Mouse (Mus musculus) bone marrow, adult 2 months (tissue): Measurements from ENCODE around the gene Ikzf2. TPM values are rescaled to one million over a fixed set of nuclear protein-coding genes. Genes with fewer than 3 reads are reported as not detected.
A peak's percentile ranks its signal among the peaks of the same experiment; 100 is the strongest.

Experiments
- H3K27ac ChIP-seq: fragments of 200-500 bp; 2 replicates; pipeline ENCODE4 v1.5.1; 2012; ENCODE audit warnings: low read depth, mild to moderate bottlenecking, control low read depth, inconsistent platforms, low read length; ENCODE audit not compliant: control insufficient read depth, poor library complexity, insufficient read depth
- H3K4me1 ChIP-seq: fragments of 200-500 bp; 2 replicates; pipeline ENCODE4 v1.6.1; 2011; ENCODE audit warnings: low read length; ENCODE audit not compliant: control insufficient read depth, insufficient read depth
- H3K4me3 ChIP-seq: fragments of 200-500 bp; replicated peaks from 2 replicates; pipeline ENCODE3; 2011; ENCODE audit warnings: mild to moderate bottlenecking, low read depth, low read length, control low read depth; ENCODE audit not compliant: control insufficient read depth
- CTCF ChIP-seq: fragments of 200-500 bp; IDR thresholded peaks from 2 replicates; pipeline ENCODE4 v1.5.1; 2011; ENCODE audit warnings: low read length, control low read depth; ENCODE audit not compliant: control insufficient read depth, insufficient read depth
- POLR2A ChIP-seq: fragments of 200-500 bp; IDR thresholded peaks from 2 replicates; pipeline ENCODE4 v1.6.1; 2011; ENCODE audit warnings: low read depth, mild to moderate bottlenecking, control low read depth, low read length, borderline replicate concordance; ENCODE audit not compliant: control insufficient read depth
- WGBS: fragments of 180-500 bp; shearing (Covaris S2); methylation state at CpG from one replicate; pipeline ENCODE4 v1.1.7; 2018; 5-methylcytosine and 5-hydroxymethylcytosine counted together
- polyA plus RNA-seq: library from polyadenylated mRNA; stranded (reverse); fragments of >200 nt; gene quantifications from 2 replicates; pipeline ENCODE4 v1.2.4, GENCODE M21; 2011; ENCODE audit warnings: low replicate concordance; ENCODE audit not compliant: missing spikeins, insufficient read depth, insufficient read length

Gene Ikzf2
- polyA plus RNA-seq, 1 experiment = 1.4 TPM

GRCm38 (mm10) chr1:69507513-69507912 lies 179.5 kb downstream of the Ikzf2 start:
- H3K4me1 ChIP-seq = no peaks in the 10 kb centered on the region
- no peak overlapping the region for H3K27ac ChIP-seq
- no peak overlapping the region for H3K4me3 ChIP-seq
- 54% methylated on average over 6 of the region's 6 CpGs for WGBS
- no peak for TF ChIP-seq POLR2A
- TF ChIP-seq CTCF = no peak

DNA sequence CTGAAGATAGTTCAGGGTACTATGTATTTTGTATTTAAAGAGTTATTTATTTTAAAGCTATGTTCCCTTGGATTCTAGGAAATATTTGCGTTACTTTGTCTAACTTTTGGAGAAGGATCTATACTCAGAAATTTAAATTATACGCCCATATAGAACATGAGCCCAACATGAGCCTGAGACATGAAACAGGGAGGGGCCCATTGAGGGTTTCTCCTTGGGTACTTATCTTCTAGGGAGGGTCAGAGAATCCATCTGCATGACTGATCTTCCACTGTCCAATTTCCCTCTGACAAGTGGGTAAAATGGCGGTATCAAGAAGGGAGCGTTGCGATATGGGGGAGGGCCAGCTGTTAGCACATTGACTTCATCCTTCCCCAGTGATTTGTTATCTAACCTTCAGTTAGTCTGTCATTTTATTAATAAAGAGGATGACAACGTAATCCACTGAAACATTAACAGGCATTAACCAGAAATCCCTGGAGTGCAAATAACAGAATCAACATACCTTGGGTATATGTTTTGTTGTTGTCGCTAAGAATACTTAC lies 180.4 kb downstream of the Ikzf2 start:
- WGBS = 88% methylated on average over 7 of the region's 7 CpGs

DNA sequence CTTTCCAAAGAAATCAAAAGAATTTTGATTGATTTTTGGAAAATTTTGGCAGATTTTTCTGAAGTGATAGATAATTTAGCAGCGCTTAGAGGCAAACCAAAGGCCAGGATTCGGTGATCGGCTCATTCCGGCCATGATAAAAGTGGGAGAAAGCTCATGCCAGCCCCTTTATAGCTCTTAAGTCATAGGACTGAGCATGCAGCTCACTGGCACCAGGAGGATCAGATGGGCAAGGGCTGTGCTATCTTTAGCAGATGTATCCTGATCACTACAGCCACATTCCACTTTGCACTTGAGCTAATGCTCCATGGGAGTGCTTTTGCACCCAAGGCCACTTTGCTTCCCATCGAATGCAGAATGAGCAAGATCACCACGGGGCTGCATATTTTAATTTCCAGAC lies 181.0 kb downstream of the Ikzf2 start:
- Histone ChIP-seq H3K27ac (no peak overlapping the region), H3K4me1 (no peaks in the 10 kb centered on the region), H3K4me3 (no peak overlapping the region)
- TF ChIP-seq POLR2A = no peak
- TF ChIP-seq CTCF = no peak
- 94% methylated on average over 6 of the region's 6 CpGs for WGBS

More for the DNA sequence above, 180.4 kb downstream of the Ikzf2 start:
- Histone ChIP-seq H3K4me1 (no peaks in the 10 kb centered on the region), H3K27ac (no peak overlapping the region), H3K4me3 (no peak overlapping the region)
- TF ChIP-seq POLR2A = no peak
- no peak for TF ChIP-seq CTCF

DNA sequence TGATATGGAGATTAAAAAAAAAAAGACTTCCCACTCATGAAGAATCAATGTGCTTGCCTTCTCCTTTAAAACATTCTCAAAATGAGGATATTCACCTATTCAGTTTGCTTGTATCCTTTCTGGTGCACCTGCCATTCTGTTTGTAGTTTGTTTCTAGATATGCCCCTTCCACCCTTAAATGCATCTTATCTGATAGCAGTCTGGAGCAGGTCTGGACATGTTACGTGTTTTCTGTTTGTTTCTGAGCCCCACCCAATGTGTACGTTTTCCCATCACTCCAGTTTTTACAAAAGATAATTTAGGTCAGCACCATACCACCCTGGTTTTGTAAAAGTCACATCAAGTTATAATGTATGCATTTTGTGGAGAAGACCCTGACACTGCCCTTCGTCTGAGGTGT lies 186.7 kb downstream of the Ikzf2 start:
- Histone ChIP-seq H3K4me1 (peaks cover 3% of the 10 kb centered on the region; the same call in 1 of the 2 replicates), H3K27ac (no peak overlapping the region), H3K4me3 (no peak overlapping the region)
- WGBS = 69% methylated on average over 3 of the region's 3 CpGs
- TF ChIP-seq CTCF (no peak), POLR2A (no peak)

DNA sequence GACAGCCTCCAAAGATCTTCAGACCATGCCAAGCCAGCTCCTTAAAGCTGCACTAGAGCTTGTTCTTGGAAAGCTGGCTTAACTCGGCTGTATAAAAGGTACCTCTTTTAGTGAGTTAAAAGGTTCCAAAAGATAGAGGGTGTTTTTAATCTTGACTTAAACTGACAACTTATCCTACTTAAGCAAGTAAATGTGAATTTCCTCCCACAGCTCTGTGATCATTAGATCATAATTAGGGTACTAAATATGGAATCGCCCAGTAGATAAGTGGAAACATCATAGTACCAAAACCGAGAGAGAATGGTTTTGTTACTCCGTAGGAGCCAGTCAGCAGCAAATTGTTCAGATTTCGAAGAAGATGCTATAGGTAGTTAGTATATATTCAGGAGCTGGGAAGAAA lies 187.4 kb downstream of the Ikzf2 start:
- Histone ChIP-seq H3K4me1 (peaks cover 3% of the 10 kb centered on the region; the same call in 1 of the 2 replicates), H3K4me3 (no peak overlapping the region), H3K27ac (no peak overlapping the region)
- no peak for TF ChIP-seq CTCF
- no peak for TF ChIP-seq POLR2A
- 68% methylated on average over 5 of the region's 5 CpGs for WGBS

- WGBS = 25% methylated on average over 7 of the region's 7 CpGs
Measured at GRCm38 (mm10) chr1:69498862-69499306, 188.2 kb downstream of the Ikzf2 start.

DNA sequence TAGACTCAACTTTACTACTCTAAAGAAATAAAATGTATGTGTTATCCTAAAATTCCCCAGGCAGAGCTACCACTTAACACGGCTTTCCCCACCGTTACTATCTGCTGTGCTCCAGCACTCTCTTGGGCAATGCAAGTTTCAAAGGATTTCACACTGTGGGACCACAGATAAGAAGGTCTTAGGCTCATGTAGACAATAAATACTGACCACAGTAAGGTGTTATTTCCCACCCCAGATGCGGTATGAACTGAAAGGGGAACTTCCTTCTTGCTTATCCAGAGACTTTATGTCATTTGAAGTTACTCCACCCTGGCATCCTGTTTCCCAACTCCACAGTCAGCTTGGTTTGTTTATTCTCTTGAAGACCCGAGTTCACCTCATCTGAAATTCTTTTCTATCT lies 191.0 kb downstream of the Ikzf2 start:
- no peak overlapping the region for H3K27ac ChIP-seq
- H3K4me3 ChIP-seq = no peak overlapping the region
- 2% methylated on average over 4 of the region's 4 CpGs for WGBS
- H3K4me1 ChIP-seq = peaks cover 3% of the 10 kb centered on the region; the same call in 1 of the 2 replicates
- no peak for TF ChIP-seq CTCF

More at GRCm38 (mm10) chr1:69498862-69499306, 188.2 kb downstream of the Ikzf2 start:
- peaks cover 3% of the 10 kb centered on the region; the same call in 1 of the 2 replicates for H3K4me1 ChIP-seq
- no peak for TF ChIP-seq CTCF
- no peak for TF ChIP-seq POLR2A
- H3K27ac ChIP-seq = no peak overlapping the region
- H3K4me3 ChIP-seq = peak overlapping the region; percentile 62

DNA sequence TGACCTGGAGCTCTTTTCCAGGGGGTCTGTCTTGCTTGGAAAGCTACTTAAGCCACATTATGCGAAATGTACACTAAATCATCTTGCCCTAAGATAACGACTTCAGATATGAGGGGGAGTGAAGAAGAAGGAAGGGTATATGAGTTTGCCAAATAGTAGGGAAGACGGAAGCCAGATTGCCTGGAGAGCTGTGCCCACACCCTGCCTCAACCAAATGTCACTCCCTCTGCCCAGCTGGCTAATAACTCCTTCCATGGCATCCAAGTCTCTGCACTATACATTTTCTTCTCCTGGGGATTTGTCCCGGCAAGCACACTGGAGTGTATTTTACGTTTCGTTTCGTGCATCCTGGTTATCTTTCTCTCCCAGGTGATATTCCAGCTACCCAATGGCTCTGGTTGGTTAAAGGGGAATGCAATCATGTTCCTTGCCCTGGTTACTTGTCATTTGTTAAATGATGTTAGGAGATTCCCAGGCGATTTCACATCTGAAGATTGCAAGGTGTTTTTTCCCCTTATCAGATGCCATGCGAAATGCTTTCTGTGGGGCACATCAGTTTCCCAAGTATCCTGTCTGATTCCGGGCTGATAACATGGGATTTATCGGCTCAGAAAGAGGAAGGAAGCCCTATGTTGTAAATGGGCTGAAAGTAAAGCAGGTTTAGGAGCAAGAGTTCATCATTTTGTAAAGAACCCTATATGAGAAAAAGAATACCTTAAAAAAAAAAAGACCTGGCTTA lies 193.6 kb downstream of the Ikzf2 start:
- Histone ChIP-seq H3K27ac (no peak overlapping the region), H3K4me1 (peaks cover 2% of the 10 kb centered on the region; the same call in 1 of the 2 replicates), H3K4me3 (no peak overlapping the region)
- TF ChIP-seq CTCF (no peak), POLR2A (no peak)
- 29% methylated on average over 11 of the region's 11 CpGs for WGBS
